Mouse (Mus musculus) stomach, embryonic 14.5 days (tissue): ENCODE data around the gene Trappc5. TPM values are rescaled to one million over a fixed set of nuclear protein-coding genes. Genes with fewer than 3 reads are reported as not detected.

Source experiments
- ATAC-seq: fragments of 200-750 bp; cut with Nextera tagmentation; 2 replicates; pipeline ENCODE4 v1.8.0; 2017; ENCODE audit warnings: low read depth, moderate TSS enrichment; ENCODE audit not compliant: insufficient number of reproducible peaks, insufficient read depth, low FRiP score
- H3K27ac ChIP-seq: fragments of 300-500 bp; sonication (generic); 2 replicates; pipeline ENCODE4 v1.5.1; 2014; ENCODE audit warnings: mild to moderate bottlenecking, low read length, moderate library complexity, mixed read lengths
- H3K27me3 ChIP-seq: fragments of 300-500 bp; sonication (generic); 2 replicates; pipeline ENCODE4 v1.6.1; 2014; ENCODE audit warnings: low read length, control low read depth, mixed read lengths; ENCODE audit not compliant: control insufficient read depth, insufficient read depth
- H3K36me3 ChIP-seq: fragments of 300-500 bp; sonication (generic); 2 replicates; pipeline ENCODE4 v1.6.1; 2014; ENCODE audit warnings: mild to moderate bottlenecking, control low read depth, low read length, moderate library complexity, mixed read lengths; ENCODE audit not compliant: control insufficient read depth, insufficient read depth
- H3K4me1 ChIP-seq: fragments of 300-500 bp; sonication (generic); 2 replicates; pipeline ENCODE4 v1.6.1; 2014; ENCODE audit warnings: low read length, control low read depth, mixed read lengths; ENCODE audit not compliant: control insufficient read depth, insufficient read depth
- H3K4me2 ChIP-seq: fragments of 300-500 bp; sonication (generic); replicated peaks from 2 replicates; pipeline ENCODE4 v1.6.1; 2014; ENCODE audit warnings: low read depth, low read length, control low read depth
- H3K4me3 ChIP-seq: fragments of 300-500 bp; sonication (generic); 2 replicates; pipeline ENCODE4 v1.5.1; 2014; ENCODE audit warnings: low read depth, low read length, control low read depth
- H3K9ac ChIP-seq: fragments of 300-500 bp; sonication (generic); replicated peaks from 2 replicates; pipeline ENCODE4 v1.6.1; 2014; ENCODE audit warnings: low read depth, mild to moderate bottlenecking, control low read depth, low read length, moderate library complexity, mixed read lengths
- H3K9me3 ChIP-seq: fragments of 300-500 bp; sonication (generic); 2 replicates; pipeline ENCODE4 v1.6.1; 2016; ENCODE audit warnings: low read depth, low read length, control low read depth; ENCODE audit not compliant: control insufficient read depth
- WGBS: fragments of 180-500 bp; shearing (Covaris S2); extraction: QIAGEN DNeasy Blood & Tissue Kit; methylation state at CpG from one replicate; pipeline ENCODE4 v1.1.7; 2014; 5-methylcytosine and 5-hydroxymethylcytosine counted together
- polyA plus RNA-seq: library from polyadenylated mRNA; unstranded; fragments of >200 nt; fragmentation: Nextera tagmentation; extraction: Ambion mirVana; gene quantifications from 2 replicates; pipeline ENCODE4 v1.2.1, GENCODE M21; 2014

Trappc5 gene
- polyA plus RNA-seq, 1 experiment from 2014 or later: 27.5 TPM

- H3K4me1 ChIP-seq: no peaks in the 10 kb centered on the region
Measured at GRCm38 (mm10) chr8:3707611-3708010, 31.5 kb downstream of the Trappc5 start.

GRCm38 (mm10) chr8:3710312-3710711 lies 34.2 kb downstream of the Trappc5 start:
- Histone ChIP-seq H3K27me3 (no peaks in the 10 kb centered on the region), H3K4me3 (no peak overlapping the region), H3K4me1 (no peaks in the 10 kb centered on the region), H3K27ac (no peak overlapping the region), H3K36me3 (no peaks in the 10 kb centered on the region), H3K9me3 (no peaks in the 10 kb centered on the region), H3K4me2 (no peak overlapping the region), H3K9ac (no peak overlapping the region)
- WGBS: 83% methylated on average over 3 of the region's 3 CpGs
- no peak for ATAC-seq

More at GRCm38 (mm10) chr8:3707611-3708010, 31.5 kb downstream of the Trappc5 start:
- no peak for ATAC-seq
- Histone ChIP-seq H3K27ac (no peak overlapping the region), H3K4me2 (no peak overlapping the region), H3K27me3 (no peaks in the 10 kb centered on the region), H3K9me3 (no peaks in the 10 kb centered on the region), H3K4me3 (no peak overlapping the region), H3K36me3 (no peaks in the 10 kb centered on the region), H3K9ac (no peak overlapping the region)
- WGBS: 67% methylated on average over 7 of the region's 7 CpGs

- Histone ChIP-seq H3K4me1 (no peaks in the 10 kb centered on the region), H3K4me2 (no peak overlapping the region), H3K9ac (no peak overlapping the region), H3K27ac (no peak overlapping the region), H3K36me3 (no peaks in the 10 kb centered on the region), H3K9me3 (no peaks in the 10 kb centered on the region), H3K4me3 (no peak overlapping the region), H3K27me3 (no peaks in the 10 kb centered on the region)
- ATAC-seq: no peak
- 49% methylated on average over 2 of the region's 2 CpGs for WGBS
Measured at GRCm38 (mm10) chr8:3711646-3712045, 35.5 kb downstream of the Trappc5 start.

GRCm38 (mm10) chr8:3717321-3717954 lies 41.3 kb downstream of the Trappc5 start:
- WGBS: 69% methylated on average over 12 of the region's 12 CpGs

GRCm38 (mm10) chr8:3718559-3718958 lies 42.5 kb downstream of the Trappc5 start:
- H3K36me3 ChIP-seq: no peaks in the 10 kb centered on the region
- H3K4me1 ChIP-seq: no peaks in the 10 kb centered on the region
- WGBS: 13% methylated on average over 14 of the region's 14 CpGs
- no peak overlapping the region for H3K4me3 ChIP-seq
- H3K27ac ChIP-seq: no peak overlapping the region
- 0 out of 2 replicates have a peak, but pooled peaks have one; percentile 33 for ATAC-seq
- no peaks in the 10 kb centered on the region for H3K9me3 ChIP-seq
- no peak overlapping the region for H3K4me2 ChIP-seq
- H3K9ac ChIP-seq: no peak overlapping the region
- no peaks in the 10 kb centered on the region for H3K27me3 ChIP-seq

More at GRCm38 (mm10) chr8:3717321-3717954, 41.3 kb downstream of the Trappc5 start:
- ATAC-seq: no peak
- H3K27me3 ChIP-seq: no peaks in the 10 kb centered on the region
- no peak overlapping the region for H3K9ac ChIP-seq
- H3K4me3 ChIP-seq: no peak overlapping the region
- H3K4me2 ChIP-seq: no peak overlapping the region
- H3K36me3 ChIP-seq: no peaks in the 10 kb centered on the region
- no peak overlapping the region for H3K27ac ChIP-seq
- H3K9me3 ChIP-seq: no peaks in the 10 kb centered on the region
- no peaks in the 10 kb centered on the region for H3K4me1 ChIP-seq

GRCm38 (mm10) chr8:3720551-3720950 lies 44.5 kb downstream of the Trappc5 start, which contains the start of gene Clec4g:
TSS of gene Clec4g (minus strand) at chr8:3720651.
- ATAC-seq: no peak
- H3K27ac ChIP-seq: no peak within 1 kb of the TSS
- H3K4me2 ChIP-seq: no peak within 1 kb of the TSS
- no peaks in the 10 kb centered on the region for H3K4me1 ChIP-seq
- H3K4me3 ChIP-seq: no peak within 1 kb of the TSS
- 69% methylated on average over 5 of the region's 5 CpGs for WGBS
- H3K9ac ChIP-seq: no peak within 1 kb of the TSS
- H3K9me3 ChIP-seq: no peaks in the 10 kb centered on the region
- H3K36me3 ChIP-seq: no peaks in the 10 kb centered on the region
- no peaks in the 10 kb centered on the region for H3K27me3 ChIP-seq

GRCm38 (mm10) chr8:3721041-3721440 lies 44.9 kb downstream of the Trappc5 start:
- Histone ChIP-seq H3K9me3 (no peaks in the 10 kb centered on the region), H3K4me3 (no peak overlapping the region), H3K27ac (no peak overlapping the region), H3K36me3 (no peaks in the 10 kb centered on the region), H3K9ac (no peak overlapping the region), H3K4me1 (no peaks in the 10 kb centered on the region), H3K27me3 (no peaks in the 10 kb centered on the region), H3K4me2 (no peak overlapping the region)
- no peak for ATAC-seq
- 28% methylated on average over 1 of the region's 1 CpGs for WGBS
